Mouse (Mus musculus) gastrocnemius, postnatal 10 days (tissue): ENCODE measurements at regions not wholly inside any gene's neighbourhood (a gene's known extent, or its start where the extent isn't known, plus 50 kb on each side); places are given as distances from the start of the nearest gene placed in this dataset.
"Not testable (repeated sequence)": the region's sequence is repeated elsewhere in the genome, so short reads cannot be mapped to it uniquely, and the experiment has no call there.

ENCODE experiments used
- DNase-seq: peaks from one replicate; pipeline ENCODE4 v3.0.0; 2021; ENCODE audit warnings: mixed read lengths

DNA sequence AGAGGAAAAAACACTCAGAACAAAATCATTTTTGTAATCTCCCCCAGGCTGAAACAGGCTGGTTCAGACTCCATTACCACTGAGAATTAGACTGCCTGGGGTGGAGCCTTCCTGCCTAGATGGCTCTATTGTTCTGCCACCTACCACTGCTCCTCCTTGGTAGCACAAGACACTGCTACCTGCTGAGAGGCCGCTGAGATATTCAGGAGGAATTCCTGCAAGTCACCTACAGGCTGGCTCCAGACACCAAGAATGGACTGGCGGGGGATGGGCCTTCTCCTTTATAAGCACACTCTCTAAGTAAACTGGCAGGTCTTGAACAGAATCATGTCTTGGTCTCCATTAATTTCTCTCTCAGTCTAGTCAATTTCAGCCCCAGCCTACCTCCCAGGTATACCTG is 3289.4 kb downstream of the Gm37988 start:
- no peak for DNase-seq

DNA sequence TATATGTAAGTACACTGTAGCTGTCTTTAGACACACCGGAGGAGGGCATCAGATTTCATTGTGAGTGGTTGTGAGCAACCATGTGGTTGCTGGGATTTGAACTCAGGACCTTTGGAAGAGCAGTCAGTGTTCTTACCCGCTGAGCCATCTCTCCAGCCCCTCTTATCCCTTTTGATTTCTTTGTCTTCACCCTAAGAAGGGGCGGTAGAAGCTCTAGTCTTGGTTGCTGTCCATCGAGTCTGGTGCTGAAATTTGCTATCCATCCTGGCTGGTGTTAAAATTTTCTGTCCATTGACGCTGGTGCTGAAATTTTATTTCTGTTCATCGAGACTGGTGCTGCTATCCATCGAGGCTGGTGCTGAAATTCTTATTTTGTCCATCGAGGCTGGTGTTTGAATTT is 3290.9 kb upstream of the A830018L16Rik start:
- DNase-seq = peak; percentile 15

- DNase-seq = not testable (repeated sequence)
These were observed 3279.2 kb upstream of the A830018L16Rik start for GRCm38 (mm10) chr1:8134434-8135433.

DNA sequence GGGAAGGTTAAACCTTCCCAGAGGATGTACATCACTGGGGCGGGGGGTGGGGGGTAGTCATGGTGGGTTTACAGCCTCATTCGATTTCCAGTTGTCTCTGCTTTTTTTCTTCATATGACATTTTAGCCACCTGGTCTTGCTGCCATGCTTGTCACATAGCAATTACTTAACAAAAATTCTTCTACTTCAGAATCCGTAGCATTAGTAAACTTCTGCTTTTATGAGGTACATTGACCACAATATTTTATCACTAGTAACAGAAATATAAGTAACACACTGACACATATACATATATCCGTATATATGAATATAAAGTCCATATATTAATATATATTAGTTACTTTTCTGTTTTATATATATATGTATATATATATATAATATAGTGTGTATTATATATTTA is 3271.3 kb upstream of the A830018L16Rik start:
- no peak for DNase-seq

- no peak for DNase-seq
These were observed 3240.7 kb upstream of the A830018L16Rik start for GRCm38 (mm10) chr1:8173196-8173595.
